Mouse (Mus musculus): Measurements from ENCODE around the gene Cox10.

GRCm38 (mm10) chr11:64051195-64051968 is 27.9 kb downstream of the Cox10 start:
- TF ChIP-seq TAL1 (IDR thresholded peaks at IDR 0.05; ENCODE audit: low read length) = no peak
- no peak for TF ChIP-seq GATA1 (IDR thresholded peaks at IDR 0.05; ENCODE audit: low read length)
